Mouse (Mus musculus) G1E (cell line): Measurements from ENCODE around the gene Ccr7.

Source experiments
- GATA1 ChIP-seq: IDR thresholded peaks from 2 replicates; pipeline ENCODE4 v1.6.1; 2012; ENCODE audit warnings: borderline replicate concordance, low read length, inconsistent platforms, mixed read lengths
- GATA2 ChIP-seq: IDR thresholded peaks from 2 replicates; pipeline ENCODE4 v1.6.1; 2012; ENCODE audit warnings: low read depth, low read length, inconsistent platforms, borderline replicate concordance
- POLR2AphosphoS5 ChIP-seq: IDR thresholded peaks from 2 replicates; pipeline ENCODE4 v1.6.1; 2012; ENCODE audit warnings: low read depth, low read length, inconsistent platforms; ENCODE audit not compliant: insufficient replicate concordance

GRCm38 (mm10) chr11:99177054-99177924 lies 22.4 kb upstream of the Ccr7 start:
- TF ChIP-seq POLR2AphosphoS5, result no peak
- no peak for TF ChIP-seq GATA2
- TF ChIP-seq GATA1, result no peak
